Mouse (Mus musculus): ENCODE measurements at regions not wholly inside any gene's neighbourhood (a gene's known extent, or its start where the extent isn't known, plus 50 kb on each side); places are given as distances from the start of the nearest gene placed in this dataset.

DNA sequence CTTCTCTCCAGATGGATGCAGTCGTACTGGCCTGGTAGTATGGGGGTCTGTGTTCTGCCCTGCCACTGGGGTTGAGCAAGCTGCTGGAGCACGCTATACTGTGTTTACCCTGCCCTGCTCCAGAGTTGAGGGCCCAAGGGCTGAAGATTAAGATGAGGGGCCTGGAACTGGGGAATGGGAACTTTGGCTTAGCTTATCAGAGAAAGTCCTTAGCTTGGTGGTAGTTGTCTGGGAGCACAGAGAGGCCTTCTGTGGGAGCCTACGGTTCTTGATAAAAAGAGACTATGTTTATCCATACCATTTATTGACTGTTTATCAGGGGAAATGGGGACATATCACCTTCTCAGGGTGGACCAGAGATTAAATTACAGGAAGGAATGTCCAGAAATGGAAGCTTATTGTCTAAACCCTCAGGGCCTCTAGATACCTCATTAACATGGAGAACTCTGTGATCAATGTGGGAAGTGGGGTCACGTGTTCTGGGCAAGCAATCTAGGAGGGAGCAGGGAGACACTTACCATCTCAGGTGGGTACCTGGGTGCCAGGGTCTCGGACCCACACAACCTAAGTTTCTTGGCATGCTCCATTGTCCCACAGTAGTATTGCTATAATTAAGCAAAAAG is 58.7 kb downstream of the Mycn start:
- DNase-seq, result no peak

DNA sequence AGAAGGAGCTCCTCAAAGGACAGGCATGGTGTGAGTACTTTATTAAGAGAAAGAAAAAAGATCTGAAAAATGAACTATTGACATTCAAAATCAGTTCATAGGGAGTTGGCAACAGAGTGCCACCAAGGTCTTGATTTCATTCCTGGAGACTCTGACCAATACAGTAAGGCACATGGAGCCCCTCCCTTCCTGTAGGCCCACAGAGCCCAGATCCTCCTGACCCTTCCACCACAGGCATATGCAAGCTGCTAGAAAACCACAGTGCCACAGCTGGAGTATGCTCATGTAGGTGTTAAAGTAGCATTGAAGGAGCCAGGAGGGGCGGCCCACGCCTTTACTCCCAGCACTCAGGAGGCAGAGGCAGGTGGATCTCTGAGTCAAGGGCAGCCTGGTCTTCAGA is 63.7 kb downstream of the Mycn start:
- no peak for DNase-seq

DNA sequence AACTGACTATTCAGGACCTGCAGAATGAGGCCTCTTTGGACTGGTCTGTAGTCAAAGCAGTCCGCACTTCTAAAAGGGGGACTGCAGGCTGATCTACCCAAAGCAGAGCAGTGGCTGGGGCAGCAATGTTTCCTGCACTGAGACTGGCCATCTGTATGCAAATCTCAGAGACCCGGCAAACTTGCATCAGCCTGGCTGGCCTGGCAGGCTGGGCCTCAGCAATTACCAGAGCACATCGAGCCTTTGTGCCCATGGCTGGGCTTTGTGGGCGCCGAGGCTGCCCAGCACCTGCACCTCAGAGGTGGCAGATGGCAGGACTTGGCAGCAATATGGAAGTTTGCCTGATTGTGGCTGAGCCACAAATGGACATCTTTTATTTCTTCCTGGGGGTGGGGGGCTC is 64.2 kb downstream of the Mycn start:
- DNase-seq, result no peak

DNA sequence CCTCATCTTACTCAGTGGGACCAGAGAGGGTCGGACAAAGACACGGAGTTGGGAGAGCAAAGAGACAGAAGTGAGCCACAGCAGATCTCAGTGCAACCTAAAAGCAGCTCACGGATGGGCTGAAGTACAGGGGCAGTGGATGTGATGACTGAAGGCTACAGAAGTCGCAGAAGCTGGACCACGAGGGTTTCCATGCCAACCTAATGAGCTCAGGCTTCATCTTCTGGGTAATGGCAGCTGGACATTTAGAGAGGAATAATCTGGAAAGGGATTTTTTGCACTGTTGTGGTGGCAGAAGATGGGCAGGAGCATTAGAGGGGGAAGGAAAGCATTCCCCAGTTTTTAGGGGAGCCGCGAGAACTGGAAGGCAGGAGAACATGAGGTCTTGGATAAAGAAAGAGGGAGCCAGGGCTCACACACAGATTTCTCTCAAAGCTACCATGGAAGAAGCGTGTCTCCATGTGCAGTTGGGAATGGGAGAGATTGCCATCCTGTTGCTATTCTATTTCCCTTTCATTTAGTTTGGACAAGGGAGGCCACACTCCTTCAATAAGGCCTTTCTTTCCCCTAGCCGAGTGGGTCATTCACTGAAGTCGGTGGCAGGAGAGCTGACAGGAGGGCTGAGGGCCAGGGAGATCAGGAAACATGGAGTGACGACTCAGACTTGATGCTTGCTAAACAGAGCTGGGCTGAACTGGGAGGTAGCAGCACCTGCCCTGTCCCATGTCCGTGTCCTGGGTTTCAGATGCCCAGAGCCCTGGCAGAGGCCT is 65.6 kb downstream of the Mycn start:
- no peak for DNase-seq

DNA sequence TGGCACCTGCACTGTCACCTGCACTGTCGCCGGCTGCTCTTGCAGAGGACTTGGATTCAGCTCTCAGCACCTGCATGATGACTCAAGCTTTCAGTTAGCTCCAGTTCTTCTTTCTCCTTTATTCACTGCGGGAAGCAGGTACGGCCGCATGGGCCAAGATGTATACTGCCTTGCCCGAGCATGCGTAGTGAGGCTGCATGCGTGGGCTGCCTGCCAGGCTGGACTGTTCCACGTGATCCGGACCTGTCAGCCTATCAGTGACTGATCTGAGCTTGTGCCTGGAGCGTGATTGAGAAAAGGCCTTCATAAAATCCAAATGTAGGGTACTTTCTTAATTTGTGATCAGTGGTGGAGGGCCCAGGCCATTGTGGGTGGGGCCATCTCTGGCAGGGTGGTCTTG is 68.2 kb downstream of the Mycn start:
- no peak for DNase-seq

DNA sequence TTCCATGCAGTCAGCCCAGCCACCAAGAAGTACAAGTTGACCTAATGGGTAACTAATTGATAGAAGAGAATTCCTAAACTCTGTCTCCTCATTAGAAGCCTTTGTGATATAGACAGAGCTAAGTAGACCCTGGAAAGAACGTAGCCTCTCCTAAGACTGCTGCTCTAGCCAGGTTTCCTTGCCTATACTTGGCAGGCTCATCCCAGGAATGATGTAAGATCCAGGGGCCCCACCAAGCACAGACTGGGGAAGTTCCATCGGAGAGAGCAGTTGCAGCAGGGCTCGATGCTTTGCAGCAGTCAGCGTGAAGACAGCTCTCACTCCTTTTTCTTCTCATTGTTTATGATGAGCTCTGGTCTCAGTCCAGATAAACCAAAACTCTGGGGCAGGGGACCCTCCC is 68.7 kb downstream of the Mycn start:
- DNase-seq, result no peak

DNA sequence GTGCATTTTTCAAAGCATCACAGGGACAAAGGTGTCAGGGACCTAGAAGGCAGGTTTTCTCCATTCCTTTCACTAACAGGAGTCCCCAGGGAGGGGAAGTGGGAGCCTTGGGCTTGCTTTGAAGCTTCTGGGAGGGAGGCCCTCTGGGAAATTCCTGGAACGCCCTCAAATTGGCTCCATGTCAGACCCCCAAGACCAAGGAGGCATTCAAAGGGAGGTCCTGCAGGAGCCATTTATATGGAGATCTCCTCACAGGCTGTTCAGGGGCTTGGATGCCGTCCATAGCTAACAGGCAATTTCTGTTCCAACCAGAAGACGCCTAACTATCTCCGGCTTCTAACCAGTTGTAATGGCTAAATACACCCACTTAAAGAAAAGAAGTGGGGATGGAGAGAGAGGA is 70.4 kb downstream of the Mycn start:
- no peak for DNase-seq

DNA sequence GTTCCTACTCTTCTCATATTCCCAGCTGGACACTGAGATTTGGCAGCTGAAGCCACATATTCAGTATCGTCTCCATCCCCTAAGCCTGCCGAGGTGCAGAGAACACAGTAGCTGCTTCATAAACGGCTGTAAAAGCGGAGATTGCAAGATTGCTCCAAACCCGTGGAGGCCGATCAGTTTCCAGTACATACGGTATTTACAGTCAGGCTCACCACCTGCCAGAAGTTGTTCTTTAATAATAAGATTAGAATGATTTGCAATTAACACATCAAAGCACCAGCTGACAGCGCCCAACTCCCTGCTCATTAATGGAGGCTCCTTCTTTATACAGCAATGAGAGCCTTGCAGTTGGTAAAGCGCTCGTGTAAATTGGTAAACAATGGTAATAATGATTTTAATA is 75.1 kb downstream of the Mycn start:
- DNase-seq, result no peak

DNA sequence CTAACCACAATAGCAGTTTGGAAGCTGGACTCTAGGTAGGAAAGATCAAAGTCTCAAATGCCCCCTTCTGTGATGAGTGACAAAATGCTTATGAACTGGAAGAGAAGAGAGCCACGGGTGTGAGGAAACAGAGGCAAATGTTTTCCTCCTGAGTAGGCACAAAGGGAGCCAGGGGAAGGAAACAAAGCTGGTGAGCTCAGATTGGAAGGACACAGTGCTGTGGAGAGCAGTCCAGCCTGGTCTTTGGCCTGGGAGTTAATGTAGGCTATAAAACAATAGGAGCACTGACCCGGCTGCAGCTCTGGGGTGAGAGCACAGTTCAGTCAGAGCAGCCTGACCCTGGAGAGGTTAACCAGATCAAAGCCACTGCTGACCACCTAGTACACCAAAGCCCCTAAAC is 91.0 kb downstream of the Mycn start:
- DNase-seq, result no peak

DNA sequence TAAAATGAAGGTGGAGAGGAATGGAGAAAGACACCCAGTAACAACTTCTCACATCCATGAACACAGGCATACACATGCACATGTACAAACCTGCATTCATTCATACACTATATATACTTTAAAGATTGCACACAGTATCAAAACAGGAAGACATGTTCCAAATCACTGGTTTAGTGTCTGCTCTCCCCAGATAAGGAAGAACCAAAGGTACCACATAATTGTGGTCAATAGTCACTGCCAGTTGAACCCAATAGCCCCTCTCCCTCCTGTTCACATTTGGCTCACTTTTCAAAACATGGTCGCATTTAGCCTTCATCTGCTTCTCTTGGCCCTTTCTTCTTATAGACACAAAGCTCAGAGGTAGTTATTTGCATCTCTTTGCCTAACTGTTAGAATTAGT is 95.0 kb downstream of the Mycn start:
- DNase-seq, result no peak

DNA sequence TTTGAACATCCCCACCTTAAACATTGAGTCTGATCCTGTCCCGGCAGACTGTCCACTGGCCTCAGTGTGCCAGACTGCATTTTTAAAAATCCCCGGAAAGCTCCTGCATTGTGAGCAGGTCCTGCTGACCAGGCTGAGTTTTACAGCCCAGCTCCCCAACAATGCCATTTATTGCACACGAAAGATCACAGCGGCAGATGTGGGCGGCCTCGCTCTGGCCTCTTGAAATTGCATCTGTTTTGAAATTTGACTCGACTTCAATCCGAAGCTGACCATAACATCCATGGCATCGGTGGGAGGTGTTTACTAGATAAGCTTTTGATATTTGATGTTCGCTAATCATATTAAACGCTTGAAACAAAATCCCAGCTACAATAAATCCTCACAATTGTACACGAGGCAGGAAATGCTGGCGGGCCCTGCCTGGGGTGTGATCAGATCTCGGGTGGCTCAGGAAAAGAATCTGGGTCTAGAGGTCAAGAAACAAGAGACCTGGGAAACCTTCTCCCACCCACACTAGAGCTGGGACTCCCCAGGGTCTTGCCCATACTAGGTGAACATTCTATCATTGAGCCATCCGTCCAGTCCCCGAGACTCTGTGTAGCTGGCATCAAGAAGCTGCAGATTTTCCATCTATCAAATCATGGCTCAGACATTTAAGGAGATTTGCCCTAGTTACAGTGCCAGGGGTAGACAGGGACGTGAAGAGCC is 99.3 kb downstream of the Mycn start:
- DNase-seq, result no peak

DNA sequence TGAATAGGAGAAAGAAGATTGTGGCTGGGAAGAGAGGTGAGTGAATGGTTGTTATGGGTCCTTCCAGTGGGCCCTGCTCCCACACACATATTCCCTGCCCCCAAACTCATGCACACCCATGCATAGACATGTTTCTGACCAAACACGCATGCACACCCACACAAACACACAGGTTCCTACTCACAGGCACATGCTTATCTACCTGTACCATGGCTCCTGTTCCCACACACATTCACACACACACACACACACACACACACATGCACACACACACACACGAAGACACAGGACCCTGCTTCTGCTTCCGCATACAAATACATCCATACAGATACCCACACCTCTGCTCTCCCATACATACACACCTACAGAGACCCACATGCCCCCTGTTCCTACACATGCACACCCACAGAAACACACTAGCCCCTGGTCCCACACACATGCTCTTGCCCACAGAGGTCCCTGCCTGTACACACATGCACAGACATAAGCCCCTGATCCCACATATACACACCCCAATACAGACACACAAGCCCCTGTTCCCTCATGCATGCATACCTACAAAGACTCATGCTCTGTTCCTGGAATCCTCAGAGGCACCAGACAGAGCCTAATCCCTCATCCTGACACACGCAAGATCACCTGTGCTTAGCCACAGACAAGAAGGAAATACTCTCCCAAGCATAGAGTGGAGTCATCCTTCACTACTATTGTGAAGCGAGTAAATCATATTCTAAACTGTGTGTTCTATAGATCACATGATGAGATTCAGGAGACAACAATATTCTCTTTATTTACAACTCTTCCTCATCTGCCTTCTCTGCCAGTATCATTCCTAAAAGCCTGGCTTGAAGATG is 100.1 kb downstream of the Mycn start:
- no peak for DNase-seq

DNA sequence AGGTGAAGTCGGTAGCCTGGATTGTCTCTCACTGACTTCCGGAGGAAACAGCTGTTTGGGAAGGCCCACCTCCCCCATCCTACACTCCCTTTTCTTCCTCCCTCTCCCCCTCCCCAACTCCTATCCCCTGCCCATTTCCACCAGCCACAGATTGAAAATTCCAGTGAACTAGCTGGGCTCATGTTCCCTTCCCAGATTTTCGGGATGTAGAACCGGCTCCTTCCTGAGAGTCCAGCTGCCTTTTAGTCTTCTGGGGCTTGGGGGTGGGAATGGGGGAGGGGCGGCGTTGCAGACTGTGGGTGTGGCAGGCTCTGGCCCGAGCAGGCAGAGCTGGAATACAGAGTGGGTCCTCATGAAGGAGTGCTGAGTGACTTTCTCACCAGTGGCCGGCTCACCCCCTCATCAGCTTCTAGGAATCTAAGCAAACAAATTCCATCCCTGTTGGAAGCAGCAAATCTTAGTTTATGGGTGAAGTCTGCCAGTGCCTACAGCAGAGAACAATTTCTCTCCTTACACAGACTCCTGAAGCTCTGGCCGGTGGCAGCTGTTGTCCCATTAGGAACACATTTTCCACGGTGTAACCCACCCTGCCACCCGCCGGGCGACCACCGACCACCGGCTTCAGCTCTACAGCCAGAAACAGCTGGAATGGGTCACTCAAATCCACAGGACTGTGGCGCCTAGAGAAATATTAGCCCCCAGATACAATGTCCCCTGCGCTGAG is 100.9 kb downstream of the Mycn start:
- peak; percentile 17 for DNase-seq

DNA sequence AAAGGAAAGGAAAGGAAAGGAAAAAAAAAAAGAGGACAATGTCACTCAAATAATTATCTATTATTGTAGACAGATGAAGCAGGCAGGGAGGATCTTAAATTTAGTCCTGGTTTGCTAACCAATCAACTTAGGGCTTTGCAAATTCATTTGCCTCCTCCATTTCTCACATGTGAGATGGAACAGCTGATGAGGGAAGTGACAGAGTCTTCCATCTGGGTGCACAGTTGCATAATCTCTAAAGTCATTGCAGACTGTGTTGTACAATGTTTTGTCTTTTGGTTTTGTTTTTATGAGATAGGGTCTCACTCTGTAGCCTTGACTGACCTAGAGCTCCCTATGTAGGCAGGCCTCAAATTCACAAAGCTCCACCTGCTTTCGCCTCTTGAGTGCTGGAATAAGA is 103.9 kb downstream of the Mycn start:
- no peak for DNase-seq

DNA sequence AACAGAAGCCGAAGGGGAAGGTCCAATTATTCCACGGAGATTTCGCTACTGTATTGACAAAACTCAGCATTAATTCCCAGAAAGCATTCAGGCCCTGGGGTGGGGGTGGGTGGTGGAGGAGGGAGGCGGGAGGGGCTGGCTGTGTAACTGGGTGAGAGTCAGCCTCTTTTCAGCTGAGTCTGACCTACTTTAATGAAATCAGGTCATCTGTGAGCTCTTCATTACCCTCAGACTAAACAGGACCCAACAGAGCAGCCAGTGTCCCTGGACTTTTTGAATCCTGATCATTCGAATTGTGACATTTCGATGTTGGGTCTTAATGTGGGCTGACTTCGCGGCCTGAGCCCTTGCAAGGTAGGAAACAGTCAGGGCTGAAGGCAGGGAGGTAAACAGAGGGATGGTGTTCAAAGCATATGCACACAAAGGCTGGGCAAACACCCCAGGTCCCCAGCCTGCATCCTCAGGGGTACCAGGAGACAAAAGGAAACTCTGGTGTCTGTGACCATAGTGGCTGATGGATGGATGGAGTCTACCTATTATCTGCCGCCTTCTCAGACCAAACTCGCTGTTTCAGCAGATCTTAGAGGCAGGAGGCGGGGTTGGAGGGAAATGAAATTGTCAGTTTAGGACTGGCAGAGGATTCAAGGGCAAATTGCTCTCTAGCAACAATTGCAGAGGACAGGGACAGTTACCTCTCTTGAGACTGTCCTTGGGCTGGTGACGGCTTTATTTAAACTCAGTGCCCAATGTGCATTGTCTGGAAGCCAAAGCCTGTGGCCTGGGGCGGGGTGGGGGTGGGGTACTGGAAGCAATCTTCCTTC is 113.7 kb downstream of the Mycn start:
- DNase-seq, result no peak

DNA sequence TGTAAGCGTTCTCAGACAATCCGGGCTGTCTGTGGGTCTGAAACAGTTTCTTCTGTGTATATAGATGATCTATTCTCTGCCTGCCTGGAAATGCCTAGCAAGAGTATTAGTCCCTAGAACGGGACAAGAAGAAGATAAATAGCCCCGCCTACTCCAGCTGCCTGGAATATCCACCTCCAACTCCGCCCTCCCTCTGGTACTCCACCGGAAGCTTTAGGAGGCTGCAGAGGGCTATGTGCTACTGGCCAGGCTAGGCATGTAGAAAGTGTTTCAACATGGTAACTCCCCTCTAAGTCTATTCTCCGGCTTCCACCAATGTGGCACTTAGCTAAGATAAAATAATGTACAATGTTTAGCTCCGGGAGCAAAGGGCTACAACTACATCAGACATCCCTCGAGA is 114.3 kb downstream of the Mycn start:
- DNase-seq, result no peak

DNA sequence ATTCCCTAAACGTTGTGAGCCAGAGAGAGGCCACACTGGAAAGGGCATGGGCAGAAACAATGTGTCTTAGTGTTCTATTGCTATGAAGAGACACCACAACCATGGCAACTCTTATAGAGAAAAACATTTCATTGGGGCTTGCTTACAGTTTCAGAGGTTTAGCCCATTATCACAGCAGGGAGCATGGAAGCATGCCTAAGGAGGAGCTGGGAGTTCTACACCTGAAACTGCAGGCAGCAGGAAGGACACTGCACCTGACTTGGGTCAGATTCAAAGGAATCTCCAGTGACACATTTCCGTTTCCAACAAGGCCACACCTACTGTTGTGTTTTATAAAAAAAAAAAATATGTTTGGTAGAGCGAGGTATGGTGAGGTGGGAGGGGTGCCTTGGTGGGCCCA is 115.3 kb downstream of the Mycn start:
- no peak for DNase-seq

DNA sequence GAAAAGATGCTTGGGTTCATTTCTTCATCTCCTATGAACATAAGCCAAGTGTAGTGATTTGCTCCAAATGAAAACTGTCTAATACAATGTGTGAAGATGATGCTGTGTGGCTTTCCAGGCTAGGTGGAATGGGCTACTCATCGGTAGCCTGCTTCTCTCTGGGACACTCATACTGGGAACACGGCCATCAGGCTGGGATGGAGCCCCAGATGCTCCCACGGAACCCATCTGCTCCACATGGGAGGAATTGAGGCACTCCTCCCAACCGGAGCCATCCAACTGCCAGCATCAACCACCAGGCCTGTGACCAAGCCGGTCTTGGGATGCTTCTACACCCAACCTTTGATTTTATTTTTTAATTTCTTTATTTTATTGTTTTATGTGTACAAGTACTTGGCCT is 115.9 kb downstream of the Mycn start:
- no peak for DNase-seq

DNA sequence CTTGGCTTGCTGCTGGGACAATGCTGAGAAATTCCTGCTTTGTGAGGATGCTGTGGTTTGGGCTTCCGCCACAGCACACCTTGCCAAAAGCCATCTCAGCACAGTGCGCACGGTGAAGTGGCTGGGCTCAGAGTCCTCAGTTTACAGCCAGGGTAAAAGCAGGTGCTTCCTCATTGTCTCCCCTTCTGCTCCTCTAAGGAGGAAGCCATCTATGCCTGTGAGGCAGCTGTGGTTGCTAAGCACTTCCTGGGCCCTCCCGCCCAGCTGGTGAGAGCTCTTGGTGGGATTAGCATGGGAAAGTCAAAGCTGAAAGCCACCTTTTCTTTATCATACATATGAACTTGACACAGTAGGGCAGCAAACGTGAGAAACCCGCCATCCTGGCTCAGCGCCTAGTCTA is 120.2 kb downstream of the Mycn start:
- no peak for DNase-seq

DNA sequence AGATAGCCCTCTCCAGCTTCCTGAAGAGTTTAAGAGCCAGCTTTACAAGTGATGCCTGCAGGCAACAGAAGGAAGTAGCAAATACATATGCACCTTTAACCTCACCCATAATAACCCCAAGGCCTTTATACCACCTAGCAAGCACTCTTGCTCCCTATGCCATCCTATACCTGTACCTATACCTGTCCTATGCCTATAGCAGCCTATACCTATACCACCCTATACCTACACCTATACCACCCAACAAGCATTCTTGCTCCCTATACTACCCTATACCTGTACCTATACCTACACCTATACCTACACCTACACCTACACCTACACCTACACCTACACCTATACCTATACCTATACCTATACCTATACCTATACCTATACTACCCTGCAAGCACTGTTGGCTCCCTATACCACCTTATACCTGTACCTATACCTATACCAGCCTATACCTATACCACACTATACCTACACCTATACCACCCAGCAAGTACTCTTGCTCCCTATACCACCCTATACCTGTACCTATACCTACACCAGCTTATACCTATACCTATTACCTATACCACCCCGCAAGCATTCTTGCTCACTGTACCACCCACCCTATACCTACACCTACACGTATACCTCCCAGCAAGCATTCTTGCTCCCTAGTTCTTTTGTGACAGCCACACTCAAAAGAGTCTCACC is 120.9 kb downstream of the Mycn start:
- DNase-seq, result no peak

DNA sequence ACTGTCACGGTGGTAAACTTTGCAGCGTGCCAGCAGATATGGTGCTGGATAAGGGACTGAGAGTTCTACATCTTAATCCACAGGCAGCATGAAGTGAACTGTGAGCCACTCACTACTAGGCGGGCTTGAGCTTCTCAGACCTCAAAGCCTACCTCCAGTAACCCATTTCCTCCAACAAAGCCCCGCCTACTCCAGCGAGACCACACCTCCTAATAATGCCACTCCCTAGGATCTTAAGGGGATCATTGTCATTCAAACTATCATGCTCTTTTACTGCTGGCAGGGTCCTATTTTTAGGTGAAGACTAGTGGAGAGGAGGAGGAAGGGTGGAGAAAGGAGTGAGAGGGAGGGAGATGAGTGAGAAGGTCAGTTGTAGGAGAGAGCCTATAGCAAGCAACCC is 122.0 kb downstream of the Mycn start:
- DNase-seq, result no peak
